Mouse (Mus musculus) ES-Bruce4 (cell line): ENCODE measurements around the gene Fbxo42. TPM values are rescaled to one million over a fixed set of nuclear protein-coding genes. Genes with fewer than 3 reads are reported as not detected.

Experiments
- H3K27ac ChIP-seq: 2 replicates; pipeline ENCODE4 v1.5.1; 2012; ENCODE audit warnings: low read length, inconsistent platforms; ENCODE audit not compliant: insufficient read depth
- H3K27me3 ChIP-seq: 2 replicates; pipeline ENCODE4 v1.6.1; 2012; ENCODE audit warnings: mild to moderate bottlenecking, low read length, inconsistent platforms; ENCODE audit not compliant: control insufficient read depth, poor library complexity, insufficient read depth, severe bottlenecking
- H3K36me3 ChIP-seq: 2 replicates; pipeline ENCODE4 v1.6.1; 2012; ENCODE audit warnings: inconsistent platforms, mild to moderate bottlenecking, low read length, moderate library complexity; ENCODE audit not compliant: control insufficient read depth, poor library complexity, insufficient read depth, severe bottlenecking
- H3K4me1 ChIP-seq: one replicate; pipeline ENCODE4 v1.8.1; 2011; ENCODE audit warnings: low read length; ENCODE audit not compliant: control insufficient read depth, insufficient read depth
- H3K4me3 ChIP-seq: 2 replicates; pipeline ENCODE4 v1.5.1; 2011; ENCODE audit warnings: low read depth, mild to moderate bottlenecking, low read length
- H3K9ac ChIP-seq: 2 replicates; pipeline ENCODE4 v1.6.1; 2012; ENCODE audit warnings: low read depth, mild to moderate bottlenecking, inconsistent platforms; ENCODE audit not compliant: poor library complexity, severe bottlenecking
- H3K9me3 ChIP-seq: replicated peaks from 2 replicates; pipeline ENCODE4 v1.6.1; 2012; ENCODE audit warnings: mild to moderate bottlenecking, low read length, inconsistent platforms; ENCODE audit not compliant: control insufficient read depth, poor library complexity, insufficient read depth, severe bottlenecking
- CTCF ChIP-seq: IDR thresholded peaks from one replicate; pipeline ENCODE4 v1.8.1; 2011; ENCODE audit warnings: low read depth, low read length
- EP300 ChIP-seq: IDR thresholded peaks from 2 replicates; pipeline ENCODE4 v1.6.1; 2011; ENCODE audit warnings: low read depth, low read length; ENCODE audit not compliant: insufficient read depth
- POLR2A ChIP-seq: IDR thresholded peaks from one replicate; pipeline ENCODE4 v1.8.1; 2011; ENCODE audit warnings: low read length; ENCODE audit not compliant: insufficient read depth
- polyA plus RNA-seq: library from polyadenylated mRNA; stranded (reverse); fragments of >200 nt; gene quantifications from 2 replicates; pipeline ENCODE4 v1.2.4, GENCODE M21; 2011; ENCODE audit warnings: low read depth; ENCODE audit not compliant: missing spikeins, insufficient read depth, insufficient read length

Fbxo42 gene
- polyA plus RNA-seq, 1 experiment: 31.8 TPM

- Histone ChIP-seq H3K9ac (no peak overlapping the region), H3K36me3 (peaks cover 32% of the 10 kb centered on the region), H3K9me3 (no peaks in the 10 kb centered on the region), H3K4me1 (no peaks in the 10 kb centered on the region), H3K27me3 (no peaks in the 10 kb centered on the region), H3K4me3 (no peak overlapping the region), H3K27ac (no peak overlapping the region)
- TF ChIP-seq POLR2A: no peak
- TF ChIP-seq EP300: no peak
- TF ChIP-seq CTCF: no peak
Measured at GRCm38 (mm10) chr4:141200906-141201305, 53.2 kb downstream of the Fbxo42 start.

GRCm38 (mm10) chr4:141202192-141202591 lies 54.5 kb downstream of the Fbxo42 start:
- H3K9ac ChIP-seq: no peak overlapping the region
- H3K27me3 ChIP-seq: no peaks in the 10 kb centered on the region
- peaks cover 27% of the 10 kb centered on the region for H3K36me3 ChIP-seq
- no peaks in the 10 kb centered on the region for H3K9me3 ChIP-seq
- H3K4me3 ChIP-seq: no peak overlapping the region
- no peaks in the 10 kb centered on the region for H3K4me1 ChIP-seq
- TF ChIP-seq CTCF: no peak
- TF ChIP-seq POLR2A: no peak
- no peak overlapping the region for H3K27ac ChIP-seq

- Histone ChIP-seq H3K4me3 (no peak overlapping the region), H3K4me1 (no peaks in the 10 kb centered on the region), H3K27me3 (no peaks in the 10 kb centered on the region), H3K36me3 (peaks cover 16% of the 10 kb centered on the region), H3K9me3 (no peaks in the 10 kb centered on the region), H3K9ac (no peak overlapping the region), H3K27ac (no peak overlapping the region)
- TF ChIP-seq CTCF: peak; percentile 15
- no peak for TF ChIP-seq POLR2A
Measured at GRCm38 (mm10) chr4:141204580-141205061, 56.9 kb downstream of the Fbxo42 start.

- Histone ChIP-seq H3K4me3 (no peak overlapping the region), H3K4me1 (no peaks in the 10 kb centered on the region), H3K27me3 (no peaks in the 10 kb centered on the region), H3K27ac (no peak overlapping the region), H3K36me3 (peaks cover 3% of the 10 kb centered on the region; the same call in 1 of the 2 replicates), H3K9ac (no peak overlapping the region), H3K9me3 (no peaks in the 10 kb centered on the region)
- TF ChIP-seq POLR2A (no peak), CTCF (no peak), EP300 (no peak)
Measured at GRCm38 (mm10) chr4:141207081-141207480, 59.4 kb downstream of the Fbxo42 start.

GRCm38 (mm10) chr4:141210524-141211219 lies 63.0 kb downstream of the Fbxo42 start:
- Histone ChIP-seq H3K27ac (no peak overlapping the region), H3K27me3 (no peaks in the 10 kb centered on the region), H3K4me1 (no peaks in the 10 kb centered on the region), H3K9me3 (no peaks in the 10 kb centered on the region), H3K36me3 (no peaks in the 10 kb centered on the region), H3K9ac (no peak overlapping the region), H3K4me3 (no peak overlapping the region)
- no peak for TF ChIP-seq EP300
- TF ChIP-seq CTCF: no peak
- TF ChIP-seq POLR2A: no peak

- H3K4me1 ChIP-seq: no peaks in the 10 kb centered on the region
- no peak for TF ChIP-seq CTCF
- TF ChIP-seq POLR2A: no peak
- no peak for TF ChIP-seq EP300
- no peak overlapping the region for H3K4me3 ChIP-seq
- H3K9me3 ChIP-seq: no peaks in the 10 kb centered on the region
- no peaks in the 10 kb centered on the region for H3K27me3 ChIP-seq
- no peak overlapping the region for H3K27ac ChIP-seq
- H3K36me3 ChIP-seq: no peaks in the 10 kb centered on the region
- H3K9ac ChIP-seq: no peak overlapping the region
Measured at GRCm38 (mm10) chr4:141211646-141212045, 63.9 kb downstream of the Fbxo42 start.
